Mouse (Mus musculus) erythroblast, embryonic 14.5 days (primary cell): ENCODE measurements around the gene Ttyh3. TPM values are rescaled to one million over a fixed set of nuclear protein-coding genes. Genes with fewer than 3 reads are reported as not detected.
"Not testable (repeated sequence)": the region's sequence is repeated elsewhere in the genome, so short reads cannot be mapped to it uniquely, and the experiment has no call there.

Source experiments
- H3K27me3 ChIP-seq: 2 replicates; pipeline ENCODE4 v1.6.1; 2012; ENCODE audit warnings: inconsistent platforms; ENCODE audit not compliant: control insufficient read depth
- H3K36me3 ChIP-seq: 2 replicates; pipeline ENCODE4 v1.6.1; 2012; ENCODE audit warnings: mild to moderate bottlenecking, inconsistent platforms; ENCODE audit not compliant: control insufficient read depth
- H3K4me1 ChIP-seq: 2 replicates; pipeline ENCODE4 v1.6.1; 2012; ENCODE audit warnings: inconsistent platforms; ENCODE audit not compliant: control insufficient read depth
- H3K4me3 ChIP-seq: replicated peaks from 2 replicates; pipeline ENCODE3; 2012; ENCODE audit warnings: moderate library complexity, mild to moderate bottlenecking, inconsistent platforms
- H3K9me3 ChIP-seq: 2 replicates; pipeline ENCODE4 v1.6.1; 2012; ENCODE audit warnings: low read length, inconsistent platforms, mixed read lengths; ENCODE audit not compliant: control insufficient read depth
- GATA1 ChIP-seq: IDR thresholded peaks from 2 replicates; pipeline ENCODE4 v1.6.1; 2012; ENCODE audit warnings: low read length, inconsistent platforms, mixed read lengths
- TAL1 ChIP-seq: IDR thresholded peaks from 3 replicates; pipeline ENCODE4 v1.6.1; 2012; ENCODE audit warnings: low read length, inconsistent platforms, mixed read lengths
- polyA plus RNA-seq: library from polyadenylated mRNA; stranded (reverse); fragments of >175 nt; gene quantifications from 2 replicates; pipeline ENCODE4 v1.2.3, GENCODE M21; 2012

Ttyh3 gene
- polyA plus RNA-seq, 1 experiment: 8.9 TPM

- Histone ChIP-seq H3K9me3 (no peaks in the 10 kb centered on the region), H3K27me3 (no peaks in the 10 kb centered on the region), H3K36me3 (peaks cover 4% of the 10 kb centered on the region; the same call in 1 of the 2 replicates), H3K4me3 (no peak overlapping the region), H3K4me1 (no peaks in the 10 kb centered on the region)
- no peak for TF ChIP-seq TAL1
- TF ChIP-seq GATA1: no peak
Measured at GRCm38 (mm10) chr5:140675079-140675478, 26.2 kb upstream of the Ttyh3 start.

DNA sequence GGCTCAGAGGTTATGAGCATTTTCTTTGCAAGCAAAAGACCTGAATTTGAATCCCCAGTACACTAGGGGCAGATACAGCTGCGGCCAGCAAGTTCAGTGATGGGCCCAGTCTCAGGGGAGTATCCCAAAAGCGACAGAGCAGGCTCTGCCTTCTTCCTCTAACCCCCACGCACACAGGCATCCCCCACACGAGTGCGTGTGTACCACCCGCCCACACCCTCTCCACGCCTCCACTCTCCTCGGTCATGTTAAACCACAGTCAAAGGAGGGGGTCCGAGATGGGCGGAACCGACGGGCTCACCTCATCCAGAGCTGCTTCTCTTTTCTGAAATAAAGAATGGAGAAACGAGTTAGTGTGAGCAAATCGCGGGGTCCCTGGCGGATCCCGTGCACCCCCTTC, 25.2 kb upstream of the Ttyh3 start:
- no peak for TF ChIP-seq TAL1
- no peak for TF ChIP-seq GATA1
- H3K9me3 ChIP-seq: peaks cover 3% of the 10 kb centered on the region
- H3K27me3 ChIP-seq: no peaks in the 10 kb centered on the region
- H3K4me1 ChIP-seq: no peaks in the 10 kb centered on the region
- no peak overlapping the region for H3K4me3 ChIP-seq
- H3K36me3 ChIP-seq: peaks cover 7% of the 10 kb centered on the region; the same call in 1 of the 2 replicates

DNA sequence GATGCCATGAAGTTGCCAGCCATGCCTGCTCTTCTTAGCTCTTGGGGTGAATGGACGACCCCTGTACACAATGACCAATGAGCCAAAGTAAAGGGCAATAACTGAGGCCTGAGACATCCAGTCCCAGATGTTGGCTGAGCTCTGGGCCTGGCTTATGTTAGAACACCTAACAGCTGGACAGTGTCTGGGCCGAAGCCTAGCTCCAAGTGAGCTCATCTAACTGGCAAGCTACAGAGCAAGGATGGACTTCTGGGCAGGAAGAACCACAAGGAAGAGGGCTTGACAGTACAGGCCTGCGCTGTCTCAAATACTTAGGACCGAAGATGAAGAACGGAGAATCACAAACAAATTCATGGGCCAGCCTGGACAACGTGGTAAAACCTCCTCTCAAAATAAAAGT, 23.8 kb upstream of the Ttyh3 start:
- not testable (repeated sequence) for H3K27me3 ChIP-seq, H3K36me3 ChIP-seq, H3K4me1 ChIP-seq, H3K4me3 ChIP-seq, H3K9me3 ChIP-seq

- peaks cover 4% of the 10 kb centered on the region for H3K4me1 ChIP-seq
- peaks cover 8% of the 10 kb centered on the region for H3K9me3 ChIP-seq
- TF ChIP-seq GATA1 (no peak), TAL1 (no peak)
- no peaks in the 10 kb centered on the region for H3K27me3 ChIP-seq
- H3K36me3 ChIP-seq: peaks cover 9% of the 10 kb centered on the region
- H3K4me3 ChIP-seq: no peak overlapping the region
Measured at GRCm38 (mm10) chr5:140672115-140672514, 23.3 kb upstream of the Ttyh3 start.

DNA sequence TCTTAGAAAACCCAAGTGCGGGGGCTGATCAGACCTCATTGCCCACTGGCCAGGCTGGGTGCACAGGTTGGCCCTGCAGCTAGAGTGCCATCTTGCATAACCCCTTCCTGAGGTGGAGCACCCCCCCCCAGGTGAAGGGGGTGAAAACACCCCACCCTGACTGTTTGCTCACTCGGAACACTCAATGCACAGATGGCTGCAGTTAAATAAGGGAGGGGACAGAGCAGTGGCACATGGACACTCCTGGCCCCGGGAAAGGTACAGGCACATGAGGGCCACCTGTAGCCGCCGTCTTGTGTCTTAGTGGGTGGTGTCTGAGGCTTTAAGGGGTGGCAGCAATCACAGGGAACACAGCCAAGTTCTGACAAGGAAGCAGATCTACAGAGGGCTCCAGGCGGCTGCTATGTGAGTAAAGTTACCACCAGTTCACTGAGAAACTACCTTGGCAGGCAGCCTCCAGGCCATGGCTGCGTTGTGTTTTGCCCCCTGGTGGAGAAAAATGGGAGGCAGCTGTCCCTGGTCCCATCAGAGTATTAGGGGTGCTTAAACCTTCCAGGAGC, 14.9 kb upstream of the Ttyh3 start:
- peaks cover 2% of the 10 kb centered on the region for H3K9me3 ChIP-seq
- H3K27me3 ChIP-seq: peaks cover 5% of the 10 kb centered on the region; the same call in 1 of the 2 replicates
- peaks cover 11% of the 10 kb centered on the region for H3K4me1 ChIP-seq
- H3K4me3 ChIP-seq: no peak overlapping the region
- H3K36me3 ChIP-seq: peaks cover under 1% of the 10 kb centered on the region
- TF ChIP-seq TAL1 (no peak), GATA1 (no peak)

DNA sequence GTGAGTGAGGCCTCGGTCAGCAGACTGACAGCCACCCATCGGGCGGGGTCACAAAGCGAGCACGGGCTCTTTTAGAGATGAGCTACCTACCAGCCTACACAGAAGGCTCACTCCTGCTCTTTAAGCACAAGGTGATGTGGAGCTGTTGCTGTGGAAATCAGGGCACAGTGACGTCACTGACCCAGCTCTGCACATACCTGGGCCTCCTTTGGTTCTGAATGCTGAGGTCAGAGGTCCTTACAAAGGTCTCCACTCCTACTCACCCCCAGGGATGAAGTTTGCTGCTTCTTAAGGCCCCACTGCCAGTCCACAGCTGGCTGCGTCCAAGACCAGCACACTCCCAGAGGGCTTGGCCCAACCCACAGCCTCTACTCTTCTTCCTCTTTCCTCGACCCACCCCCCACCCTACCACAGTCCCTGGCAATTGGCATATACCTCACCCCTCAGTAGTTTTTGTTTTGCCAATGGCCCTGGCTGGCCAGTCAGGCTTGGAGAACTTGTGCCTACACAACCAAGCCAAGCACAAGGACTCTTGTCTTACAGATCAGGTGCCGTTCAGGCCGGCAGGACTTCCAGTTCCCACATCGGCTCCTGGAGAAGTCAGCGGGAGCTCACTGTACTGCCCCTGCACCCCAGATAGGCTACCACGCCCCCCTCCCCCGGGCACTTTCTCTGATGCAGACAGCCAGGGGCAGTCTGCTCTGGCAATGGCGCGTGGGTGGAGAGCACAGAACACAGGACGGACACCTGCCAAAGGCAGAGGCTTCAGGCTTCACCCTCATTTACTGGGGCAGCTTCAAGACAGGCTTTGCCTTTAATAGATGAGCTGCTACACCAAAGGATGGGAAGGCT, 14.1 kb upstream of the Ttyh3 start:
- no peaks in the 10 kb centered on the region for H3K9me3 ChIP-seq
- H3K36me3 ChIP-seq: no peaks in the 10 kb centered on the region; the same call in 1 of the 2 replicates
- TF ChIP-seq GATA1 (no peak), TAL1 (no peak)
- peaks cover 11% of the 10 kb centered on the region for H3K4me1 ChIP-seq
- H3K4me3 ChIP-seq: no peak overlapping the region
- peaks cover 5% of the 10 kb centered on the region; the same call in 1 of the 2 replicates for H3K27me3 ChIP-seq

GRCm38 (mm10) chr5:140661875-140662643, 13.2 kb upstream of the Ttyh3 start:
- TF ChIP-seq TAL1 (no peak), GATA1 (no peak)
- Histone ChIP-seq H3K4me1 (peaks cover 8% of the 10 kb centered on the region), H3K27me3 (peaks cover 5% of the 10 kb centered on the region; the same call in 1 of the 2 replicates), H3K9me3 (no peaks in the 10 kb centered on the region), H3K36me3 (no peaks in the 10 kb centered on the region; the same call in 1 of the 2 replicates), H3K4me3 (no peak overlapping the region)

DNA sequence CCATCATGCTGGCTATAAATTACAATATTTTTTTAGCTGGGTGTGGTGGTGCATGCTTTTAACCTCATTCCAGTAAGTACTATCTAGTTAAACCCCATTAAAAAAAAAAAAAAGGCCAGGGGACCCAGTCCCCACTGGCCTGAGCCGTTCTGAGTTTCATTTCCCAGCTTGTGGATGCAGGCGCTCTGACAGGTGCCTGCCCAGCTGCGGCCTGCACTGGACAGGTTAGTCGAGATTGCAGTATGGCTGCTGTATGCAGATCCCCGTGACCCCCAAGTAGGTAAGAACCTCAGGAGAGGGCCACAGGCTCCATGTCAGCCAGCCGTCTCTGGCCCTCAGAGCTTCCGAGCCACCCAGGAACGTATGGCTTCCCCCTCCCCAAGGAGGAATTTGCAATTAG, 12.6 kb upstream of the Ttyh3 start:
- TF ChIP-seq GATA1 (no peak), TAL1 (no peak)
- no peaks in the 10 kb centered on the region for H3K9me3 ChIP-seq
- H3K4me3 ChIP-seq: no peak overlapping the region
- no peaks in the 10 kb centered on the region; the same call in 1 of the 2 replicates for H3K36me3 ChIP-seq
- H3K27me3 ChIP-seq: peaks cover 5% of the 10 kb centered on the region; the same call in 1 of the 2 replicates
- peaks cover 8% of the 10 kb centered on the region for H3K4me1 ChIP-seq

GRCm38 (mm10) chr5:140660398-140660797, 11.6 kb upstream of the Ttyh3 start:
- Histone ChIP-seq H3K4me1 (peaks cover 8% of the 10 kb centered on the region), H3K9me3 (no peaks in the 10 kb centered on the region), H3K4me3 (no peak overlapping the region), H3K27me3 (peaks cover 5% of the 10 kb centered on the region; the same call in 1 of the 2 replicates), H3K36me3 (no peaks in the 10 kb centered on the region)
- TF ChIP-seq GATA1 (no peak), TAL1 (no peak)
